31 mouse cellular contexts compared by ENCODE assay signal in the genomic region with DNA sequence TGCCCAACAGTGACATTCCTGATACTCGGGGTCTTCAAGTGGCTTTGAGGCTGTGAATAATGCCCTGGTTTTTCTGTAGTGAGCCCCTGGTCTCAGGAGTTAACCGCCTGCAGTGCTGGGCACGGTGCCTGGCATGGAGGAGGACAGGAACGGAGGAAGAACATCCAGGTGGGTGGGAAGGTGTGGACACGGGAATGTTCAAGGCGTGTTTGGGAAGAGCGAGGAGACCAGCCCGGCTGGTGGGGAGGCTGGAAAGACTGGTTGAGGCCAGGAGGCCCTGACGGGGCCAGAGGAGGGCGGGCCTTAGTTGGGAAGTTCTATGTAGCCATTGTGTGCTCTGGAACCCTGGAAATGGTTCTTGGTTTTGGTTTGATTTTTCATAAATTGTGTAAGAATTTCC.
"Had no signal": no experiment of that assay in that cellular context is flagged by ENCODE, and none has a peak within 500 bp of the region (broad histone marks: within the 10 kb centered on the region; RNA-seq: fewer than 3 reads in every experiment).

No protein-coding gene starts in this region.

- H3K27me3 ChIP-seq: limb, embryonic 15.5 days; lung, embryonic 15.5 days; midbrain, embryonic 13.5 days had no signal

- H3K4me2 ChIP-seq: limb, embryonic 12.5 days; limb, embryonic 13.5 days; limb, embryonic 15.5 days; liver, embryonic 11.5 days; liver, embryonic 12.5 days; liver, embryonic 13.5 days; liver, embryonic 15.5 days; lung, embryonic 14.5 days; lung, embryonic 15.5 days; midbrain, embryonic 11.5 days; midbrain, embryonic 12.5 days; midbrain, embryonic 13.5 days had no signal

- H3K9ac ChIP-seq: limb, embryonic 12.5 days; limb, embryonic 13.5 days; limb, embryonic 15.5 days; liver, embryonic 12.5 days; liver, embryonic 13.5 days; liver, embryonic 14.5 days; liver, embryonic 15.5 days; liver, postnatal 0 days; lung, embryonic 14.5 days; lung, embryonic 15.5 days; midbrain, embryonic 12.5 days; midbrain, embryonic 13.5 days had no signal

- ATAC-seq: liver, embryonic 12.5 days; liver, postnatal 0 days; lung, postnatal 0 days; midbrain, embryonic 13.5 days; midbrain, embryonic 16.5 days had no signal

- H3K4me3 ChIP-seq: left cerebral cortex, adult 2 months; limb, embryonic 10.5 days; limb, embryonic 12.5 days; limb, embryonic 13.5 days; limb, embryonic 15.5 days; liver, embryonic 12.5 days; liver, embryonic 13.5 days; liver, embryonic 15.5 days; lung, embryonic 15.5 days; megakaryocyte, embryonic 14.5 days; midbrain, embryonic 10.5 days; midbrain, embryonic 12.5 days; midbrain, embryonic 13.5 days; myocyte had no signal

- H3K9me3 ChIP-seq: limb, embryonic 10.5 days; limb, embryonic 12.5 days; limb, embryonic 13.5 days; limb, embryonic 15.5 days; liver, embryonic 12.5 days; liver, embryonic 13.5 days; liver, embryonic 15.5 days; lung, embryonic 15.5 days; megakaryocyte, embryonic 14.5 days; midbrain, embryonic 10.5 days; midbrain, embryonic 12.5 days; midbrain, embryonic 13.5 days had no signal

- H3K27ac ChIP-seq: left cerebral cortex, adult 2 months; limb, embryonic 10.5 days; limb, embryonic 12.5 days; limb, embryonic 13.5 days; liver, embryonic 12.5 days; liver, embryonic 13.5 days; liver, embryonic 14.5 days; liver, embryonic 15.5 days; macrophage; midbrain, embryonic 10.5 days; midbrain, embryonic 12.5 days; midbrain, embryonic 13.5 days had no signal

- H3K4me1 ChIP-seq: liver, embryonic 13.5 days; liver, embryonic 15.5 days; midbrain, embryonic 12.5 days; midbrain, embryonic 13.5 days had no signal

- H3K36me3 ChIP-seq: limb, embryonic 10.5 days; limb, embryonic 12.5 days; limb, embryonic 13.5 days; limb, embryonic 15.5 days; liver, embryonic 12.5 days; liver, embryonic 13.5 days; liver, embryonic 15.5 days; lung, embryonic 15.5 days; midbrain, embryonic 10.5 days; midbrain, embryonic 12.5 days; midbrain, embryonic 13.5 days had no signal

- DNase-seq: left cerebral cortex, postnatal 4 days; liver; liver, embryonic 13.5 days; liver, postnatal 0 days; lung, adult 18-20 months; lung, adult 2 months; lung, embryonic 14.5 days; lung, postnatal 10 days; lung, postnatal 14 days; lung, postnatal 36 days; lung, postnatal 4 days; midbrain, embryonic 14.5 days had no signal
